Mouse (Mus musculus): ENCODE results near the gene Trip4. TPM values are rescaled to one million over a fixed set of nuclear protein-coding genes. Genes with fewer than 3 reads are reported as not detected.

Trip4 gene
- polyA plus RNA-seq (2016; fragmentation: Nextera tagmentation; extraction: Ambion mirVana): 36.3 and 41.6 TPM in 2 replicates

GRCm38 (mm10) chr9:65908394-65909300 lies at the start of gene Trip4, which contains the start of gene Csnk1g1:
Gene Trip4, minus strand, starts transcription at chr9:65908794.
Gene Csnk1g1, plus strand, starts transcription at chr9:65908924.
- H3K27ac ChIP-seq: peak within 1 kb of the TSS; percentile 91
- H3K4me1 ChIP-seq (replicated peaks): peaks cover 11% of the 10 kb centered on the region

DNA sequence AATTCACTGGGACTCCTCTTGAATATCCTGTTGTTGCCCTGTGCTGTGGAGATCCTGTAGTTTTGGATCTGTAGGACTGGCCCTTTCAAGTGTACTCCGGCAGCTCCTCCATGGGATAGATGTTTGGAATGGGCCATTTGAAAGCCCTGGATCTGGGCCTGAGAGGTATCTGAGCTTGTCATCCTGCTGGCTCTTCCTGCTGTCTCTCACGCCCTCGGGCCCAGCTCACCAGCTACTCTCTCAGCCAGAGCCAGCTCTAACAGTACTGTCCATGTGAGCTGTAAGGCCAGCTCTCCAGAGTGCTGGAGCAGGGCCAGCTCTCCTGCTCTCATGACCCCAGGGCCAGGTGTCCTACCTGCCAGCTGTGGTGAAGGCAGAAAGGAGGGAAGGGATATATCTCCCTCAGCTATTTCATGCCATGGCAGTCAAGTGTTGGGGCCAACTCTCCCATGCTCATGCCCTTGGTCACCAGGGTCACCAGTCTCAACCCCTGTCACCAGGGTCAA lies 42.5 kb upstream of the Trip4 start:
- no peak overlapping the region for H3K9ac ChIP-seq (replicated peaks)
- no peaks in the 10 kb centered on the region for H3K9me3 ChIP-seq
- H3K4me3 ChIP-seq (replicated peaks): no peak overlapping the region
- no peaks in the 10 kb centered on the region for H3K4me1 ChIP-seq (replicated peaks)
- ATAC-seq (ENCODE audit: insufficient number of reproducible peaks, insufficient read depth, low FRiP score, low TSS enrichment, low read depth): no peak
- H3K4me2 ChIP-seq: no peak overlapping the region
- WGBS: 88% methylated on average over 3 of the region's 3 CpGs
- no peaks in the 10 kb centered on the region for H3K27me3 ChIP-seq
- H3K27ac ChIP-seq: no peak overlapping the region
- H3K36me3 ChIP-seq: peaks cover 9% of the 10 kb centered on the region

More at GRCm38 (mm10) chr9:65908394-65909300, at the start of gene Trip4, which contains the start of gene Csnk1g1:
- Histone ChIP-seq H3K27me3 (no peaks in the 10 kb centered on the region), H3K4me2 (peak within 1 kb of the TSS; percentile 77), H3K4me3 (replicated peaks) (peak within 1 kb of the TSS; percentile 80), H3K9me3 (no peaks in the 10 kb centered on the region), H3K9ac (replicated peaks) (peak within 1 kb of the TSS; percentile 85), H3K36me3 (peaks cover 23% of the 10 kb centered on the region)
- ATAC-seq (ENCODE audit: insufficient number of reproducible peaks, insufficient read depth, low FRiP score, low TSS enrichment, low read depth): peak; percentile 98
- 1% methylated on average over 38 of the region's 38 CpGs for WGBS

DNA sequence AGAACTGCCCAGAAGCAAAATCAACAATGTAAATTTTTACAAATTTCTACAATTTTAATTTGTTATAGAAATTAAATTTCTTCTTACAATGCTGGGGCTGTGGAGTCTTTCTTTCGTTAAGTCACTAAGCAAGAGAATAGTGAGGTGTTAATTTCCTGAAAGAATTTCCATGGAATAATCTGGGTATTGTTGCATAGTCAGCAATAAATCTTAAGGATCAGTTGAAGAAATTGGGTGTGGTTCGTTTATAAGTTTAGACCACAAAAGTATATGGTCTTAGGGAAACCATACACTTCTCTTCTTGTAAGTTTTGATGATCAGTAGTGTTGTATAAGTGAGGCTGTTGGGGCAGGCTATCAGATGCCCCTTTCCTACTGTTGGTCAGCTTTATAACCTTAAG lies 29.0 kb upstream of the Trip4 start:
- no peaks in the 10 kb centered on the region for H3K4me1 ChIP-seq (replicated peaks)
- peaks cover 3% of the 10 kb centered on the region; the same call in 1 of the 2 replicates for H3K36me3 ChIP-seq
- H3K9me3 ChIP-seq: no peaks in the 10 kb centered on the region
- no peak for ATAC-seq (ENCODE audit: insufficient number of reproducible peaks, insufficient read depth, low FRiP score, low TSS enrichment, low read depth)
- H3K4me2 ChIP-seq: no peak overlapping the region
- no peak overlapping the region for H3K9ac ChIP-seq (replicated peaks)
- 90% methylated on average over 2 of the region's 2 CpGs for WGBS
- H3K4me3 ChIP-seq (replicated peaks): no peak overlapping the region
- no peaks in the 10 kb centered on the region for H3K27me3 ChIP-seq
- no peak overlapping the region for H3K27ac ChIP-seq

- H3K4me3 ChIP-seq (replicated peaks): no peak overlapping the region
- ATAC-seq (ENCODE audit: insufficient number of reproducible peaks, insufficient read depth, low FRiP score, low TSS enrichment, low read depth): no peak
- H3K27me3 ChIP-seq: no peaks in the 10 kb centered on the region
Observed at GRCm38 (mm10) chr9:65929826-65930225, 21.2 kb upstream of the Trip4 start.

DNA sequence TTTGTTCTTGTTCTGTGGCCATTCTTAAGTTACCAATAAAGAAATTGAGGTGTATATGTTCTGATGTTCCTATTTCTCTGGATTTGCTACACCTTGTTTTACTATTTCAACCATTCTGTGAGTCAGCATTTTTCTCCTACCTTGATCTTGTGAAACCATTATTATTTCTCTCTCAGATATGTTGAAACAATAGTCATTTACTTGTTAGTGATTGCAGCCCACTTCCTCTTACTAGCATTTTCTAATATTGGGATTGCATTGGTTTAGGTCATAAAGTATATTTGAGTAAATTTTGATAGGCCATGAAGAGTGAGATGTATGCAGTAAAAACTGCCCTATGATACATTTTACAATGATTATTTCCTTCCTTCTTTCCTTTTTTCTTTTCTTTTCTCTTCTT lies 19.9 kb upstream of the Trip4 start:
- Histone ChIP-seq H3K36me3 (no peaks in the 10 kb centered on the region), H3K9ac (replicated peaks) (no peak overlapping the region), H3K9me3 (no peaks in the 10 kb centered on the region), H3K4me1 (replicated peaks) (peaks cover 4% of the 10 kb centered on the region; the same call in 1 of the 2 replicates), H3K27ac (no peak overlapping the region), H3K4me3 (replicated peaks) (no peak overlapping the region), H3K27me3 (no peaks in the 10 kb centered on the region), H3K4me2 (no peak overlapping the region)
- ATAC-seq (ENCODE audit: insufficient number of reproducible peaks, insufficient read depth, low FRiP score, low TSS enrichment, low read depth): no peak

More at GRCm38 (mm10) chr9:65929826-65930225, 21.2 kb upstream of the Trip4 start:
- no peak overlapping the region for H3K27ac ChIP-seq
- no peaks in the 10 kb centered on the region for H3K36me3 ChIP-seq
- no peaks in the 10 kb centered on the region for H3K9me3 ChIP-seq
- H3K4me1 ChIP-seq (replicated peaks): no peaks in the 10 kb centered on the region
- no peak overlapping the region for H3K9ac ChIP-seq (replicated peaks)
- no peak overlapping the region for H3K4me2 ChIP-seq

DNA sequence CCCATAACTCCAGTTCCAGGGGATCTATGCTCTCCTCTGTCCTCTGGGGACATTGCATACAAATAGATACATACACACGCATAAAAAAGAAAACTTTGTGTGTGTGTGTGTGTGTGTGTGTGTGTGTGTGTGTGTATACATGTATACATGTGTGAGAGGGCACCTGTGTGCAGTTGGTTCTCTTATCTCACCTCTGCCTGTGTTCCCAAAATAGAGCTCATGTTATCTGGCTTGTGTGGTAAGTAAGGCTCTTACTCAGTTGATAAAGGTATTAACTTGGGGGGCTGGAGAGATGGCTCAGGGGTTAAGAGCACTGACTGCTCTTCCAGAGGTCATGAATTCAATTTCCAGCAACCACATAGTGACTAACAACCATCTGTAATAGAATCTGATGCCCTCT lies 8.4 kb upstream of the Trip4 start:
- no peak overlapping the region for H3K9ac ChIP-seq (replicated peaks)
- H3K27me3 ChIP-seq: no peaks in the 10 kb centered on the region
- no peak for ATAC-seq (ENCODE audit: insufficient number of reproducible peaks, insufficient read depth, low FRiP score, low TSS enrichment, low read depth)
- WGBS: 88% methylated on average over 1 of the region's 1 CpGs
- H3K4me1 ChIP-seq (replicated peaks): no peaks in the 10 kb centered on the region
- H3K4me2 ChIP-seq: no peak overlapping the region
- no peaks in the 10 kb centered on the region for H3K36me3 ChIP-seq
- H3K4me3 ChIP-seq (replicated peaks): no peak overlapping the region
- no peak overlapping the region for H3K27ac ChIP-seq
- no peaks in the 10 kb centered on the region for H3K9me3 ChIP-seq

DNA sequence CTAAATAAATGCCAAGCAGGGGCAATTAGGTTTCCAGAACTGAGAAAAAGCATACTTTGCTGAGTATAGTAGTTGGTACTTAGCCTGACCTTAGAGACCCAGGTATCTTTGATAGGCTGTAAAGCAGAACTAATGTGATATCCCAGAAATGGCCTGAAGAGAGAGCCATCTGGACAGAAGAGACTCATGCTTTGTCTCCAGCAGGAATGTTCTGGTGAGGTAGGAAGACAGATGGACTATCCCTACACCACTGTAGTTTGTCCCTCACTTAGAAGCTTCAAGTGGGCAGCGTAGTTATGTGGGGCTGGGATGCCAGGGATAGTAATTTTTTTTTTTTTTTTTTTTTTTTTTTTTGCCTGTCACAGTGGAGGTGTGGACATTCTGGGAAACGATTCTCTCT lies 5.4 kb upstream of the Trip4 start:
- 66% methylated on average over 2 of the region's 2 CpGs for WGBS
- H3K4me3 ChIP-seq (replicated peaks): no peak overlapping the region
- H3K4me2 ChIP-seq: no peak overlapping the region
- H3K4me1 ChIP-seq (replicated peaks): peaks cover 6% of the 10 kb centered on the region
- no peak for ATAC-seq (ENCODE audit: insufficient number of reproducible peaks, insufficient read depth, low FRiP score, low TSS enrichment, low read depth)
- H3K27ac ChIP-seq: no peak overlapping the region
- H3K36me3 ChIP-seq: no peaks in the 10 kb centered on the region
- H3K27me3 ChIP-seq: no peaks in the 10 kb centered on the region
- no peaks in the 10 kb centered on the region for H3K9me3 ChIP-seq
- no peak overlapping the region for H3K9ac ChIP-seq (replicated peaks)

DNA sequence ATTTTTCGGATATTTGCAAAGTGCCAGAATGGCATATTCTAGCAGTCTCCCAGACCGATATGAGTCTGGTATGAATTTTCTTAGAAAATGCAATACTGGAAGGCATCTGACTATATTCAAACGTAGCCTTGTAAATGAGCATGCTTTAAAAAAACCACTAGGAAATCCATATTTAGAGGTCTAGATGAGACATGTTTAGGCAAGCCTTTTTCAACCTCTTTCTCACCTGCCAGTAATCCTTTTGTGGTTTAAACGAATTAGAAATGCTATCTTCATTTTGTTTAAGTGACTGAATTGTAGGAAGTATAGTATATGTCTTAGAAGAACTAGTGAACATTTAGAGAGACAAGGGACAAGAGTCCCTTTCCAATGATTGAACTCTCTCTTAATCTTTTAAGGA lies 1.2 kb upstream of the Trip4 start:
- Histone ChIP-seq H3K36me3 (peaks cover 14% of the 10 kb centered on the region), H3K27ac (peak overlapping the region; percentile 91), H3K9me3 (no peaks in the 10 kb centered on the region), H3K4me2 (peak overlapping the region; percentile 77), H3K9ac (replicated peaks) (peak overlapping the region; percentile 85), H3K4me3 (replicated peaks) (peak overlapping the region; percentile 80), H3K4me1 (replicated peaks) (peaks cover 11% of the 10 kb centered on the region), H3K27me3 (no peaks in the 10 kb centered on the region)
- ATAC-seq (ENCODE audit: insufficient number of reproducible peaks, insufficient read depth, low FRiP score, low TSS enrichment, low read depth): no peak
- WGBS: 11% methylated on average over 4 of the region's 4 CpGs

GRCm38 (mm10) chr9:65909301-65909801 lies 757 bp upstream of the Trip4 start:
- Histone ChIP-seq H3K36me3 (peaks cover 16% of the 10 kb centered on the region), H3K4me1 (replicated peaks) (peaks cover 11% of the 10 kb centered on the region), H3K9me3 (no peaks in the 10 kb centered on the region), H3K27me3 (no peaks in the 10 kb centered on the region), H3K9ac (replicated peaks) (peak overlapping the region; percentile 85), H3K4me2 (peak overlapping the region; percentile 77), H3K4me3 (replicated peaks) (peak overlapping the region; percentile 80), H3K27ac (peak overlapping the region; percentile 91)
- peak; percentile 66; the same call in 1 of the 2 replicates for ATAC-seq (ENCODE audit: insufficient number of reproducible peaks, insufficient read depth, low FRiP score, low TSS enrichment, low read depth)
- WGBS: under 1% methylated on average over 34 of the region's 34 CpGs

DNA sequence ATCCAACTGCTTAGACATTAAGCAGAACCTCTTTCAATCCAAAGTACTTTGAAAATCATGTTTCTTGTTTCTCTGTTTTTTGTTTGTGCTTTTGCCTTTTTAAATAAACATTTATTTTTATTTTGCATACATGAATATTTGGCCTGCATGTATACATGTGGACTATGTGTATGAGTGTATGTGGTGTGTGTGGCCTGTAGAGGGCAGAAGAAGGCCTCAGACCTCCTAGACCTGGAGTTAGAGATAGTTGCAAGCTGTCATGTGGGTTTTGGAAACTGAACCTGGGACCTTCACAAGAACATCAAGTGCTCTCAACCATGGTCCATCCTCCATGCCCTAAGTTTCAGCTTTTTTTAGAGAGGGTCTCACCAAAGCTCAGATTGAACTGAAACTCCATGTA lies 5.2 kb downstream of the Trip4 start:
- no peaks in the 10 kb centered on the region for H3K9me3 ChIP-seq
- H3K27me3 ChIP-seq: no peaks in the 10 kb centered on the region
- H3K36me3 ChIP-seq: peaks cover 55% of the 10 kb centered on the region
- no peak overlapping the region for H3K4me2 ChIP-seq
- H3K27ac ChIP-seq: no peak overlapping the region
- ATAC-seq (ENCODE audit: insufficient number of reproducible peaks, insufficient read depth, low FRiP score, low TSS enrichment, low read depth): no peak
- no peak overlapping the region for H3K4me3 ChIP-seq (replicated peaks)
- H3K9ac ChIP-seq (replicated peaks): no peak overlapping the region
- H3K4me1 ChIP-seq (replicated peaks): peaks cover 6% of the 10 kb centered on the region; the same call in 1 of the 2 replicates

DNA sequence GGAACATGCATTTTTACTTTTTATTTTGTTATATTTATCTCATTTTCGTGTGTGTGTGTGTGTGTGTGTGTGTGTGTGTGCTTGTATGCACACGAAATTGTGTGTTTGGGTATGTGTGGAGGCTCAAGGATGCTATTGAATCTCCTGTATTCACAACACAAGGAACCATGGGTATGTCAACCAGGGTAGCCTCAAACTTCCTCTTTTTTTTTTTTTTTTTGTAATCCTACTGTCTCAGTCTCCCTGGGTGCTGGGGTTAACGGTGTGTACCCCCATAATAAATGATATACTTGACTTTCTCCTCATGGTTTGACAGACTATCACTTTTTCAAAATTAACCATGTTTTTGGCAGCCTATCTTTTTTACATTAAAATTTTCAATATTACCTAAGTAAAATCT lies 5.7 kb downstream of the Trip4 start:
- H3K36me3 ChIP-seq: peaks cover 60% of the 10 kb centered on the region
- no peak for ATAC-seq (ENCODE audit: insufficient number of reproducible peaks, insufficient read depth, low FRiP score, low TSS enrichment, low read depth)

More for the DNA sequence above, 5.7 kb downstream of the Trip4 start:
- H3K9ac ChIP-seq (replicated peaks): no peak overlapping the region
- H3K4me3 ChIP-seq (replicated peaks): no peak overlapping the region
- no peaks in the 10 kb centered on the region for H3K9me3 ChIP-seq
- 94% methylated on average over 3 of the region's 3 CpGs for WGBS
- no peak overlapping the region for H3K27ac ChIP-seq
- no peaks in the 10 kb centered on the region for H3K27me3 ChIP-seq
- H3K4me2 ChIP-seq: no peak overlapping the region
- peaks cover 4% of the 10 kb centered on the region; the same call in 1 of the 2 replicates for H3K4me1 ChIP-seq (replicated peaks)

Data from limb, embryonic 12.5 days (tissue).